Mouse (Mus musculus): ENCODE data around the gene Slc18b1. TPM values are rescaled to one million over a fixed set of nuclear protein-coding genes. Genes with fewer than 3 reads are reported as not detected.

Slc18b1 gene
- total RNA-seq, 4 experiments from 2014 or later: 6.2 to 10.7 (median 7.9) TPM

Other genes with a start within 250 kb of the Slc18b1 start
- 100 to 1,000 TPM; 143 to 253 (median 212) TPM for gene Rps12, start 9.7 kb upstream of the Slc18b1 start, total RNA-seq (2022)
- under 1 TPM in 3 of 4 experiments, not detected in 1; 0.12 to 0.34 (median 0.16) TPM for gene Vnn3, start 54.5 kb downstream of the Slc18b1 start, total RNA-seq (2022)
- under 1 TPM; 0.25 to 0.72 (median 0.35) TPM for gene Vnn1, start 97.7 kb downstream of the Slc18b1 start, total RNA-seq (2022)
- gene Taar1, start 123.4 kb downstream of the Slc18b1 start, total RNA-seq (2022): not detected
- not detected for gene Taar2, start 141.6 kb downstream of the Slc18b1 start, total RNA-seq (2022)
- gene Taar3, start 152.6 kb downstream of the Slc18b1 start, total RNA-seq (2022): not detected
- gene Taar4, start 163.5 kb downstream of the Slc18b1 start, total RNA-seq (2022): not detected
- not detected for gene Taar5, start 173.7 kb downstream of the Slc18b1 start, total RNA-seq (2022)
- gene Taar6, start 188.7 kb downstream of the Slc18b1 start, total RNA-seq (2022): not detected
- not detected for gene Taar7a, start 196.5 kb downstream of the Slc18b1 start, total RNA-seq (2022)
- gene Taar7b, start 203.0 kb downstream of the Slc18b1 start, total RNA-seq (2022): not detected
- not detected for gene Taar7d, start 230.2 kb downstream of the Slc18b1 start, total RNA-seq (2022)
- not detected for gene Taar7e, start 240.6 kb downstream of the Slc18b1 start, total RNA-seq (2022)

All from heart, adult 8-10 months (tissue).